Mouse (Mus musculus): ENCODE measurements around the gene Atp2a3.

DNA sequence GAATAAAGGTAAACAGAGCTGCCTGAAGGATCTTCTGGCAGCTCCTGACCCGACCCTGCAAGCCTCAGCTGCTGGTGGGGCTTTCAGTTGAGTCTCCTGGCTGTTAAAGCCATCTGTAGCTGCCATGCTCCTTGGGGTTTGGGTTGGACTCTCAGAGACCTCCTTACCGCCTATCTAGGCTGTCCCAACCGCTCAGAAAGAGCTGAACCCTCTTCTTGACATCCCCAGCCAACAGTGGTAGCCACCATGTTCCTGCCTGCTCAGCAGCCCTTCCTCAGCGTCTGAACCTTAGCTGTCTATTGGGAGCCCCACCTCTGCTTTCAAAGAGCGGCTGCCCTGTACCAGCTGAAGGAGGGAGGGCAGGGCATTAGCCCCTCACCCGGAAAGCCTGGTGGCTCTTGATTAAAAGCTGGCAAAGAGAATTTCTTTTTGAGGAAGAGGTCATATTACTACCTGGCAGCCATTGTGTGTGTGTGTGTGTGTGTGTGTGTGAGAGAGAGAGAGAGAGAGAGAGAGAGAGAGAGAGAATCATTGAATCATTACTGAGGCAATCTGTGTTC is 14.3 kb upstream of the Atp2a3 start:
- TF ChIP-seq GATA1 (IDR thresholded peaks at IDR 0.05; ENCODE audit: low read length) = no peak
- no peak for TF ChIP-seq TAL1 (IDR thresholded peaks at IDR 0.05; ENCODE audit: low read length)

Measured in erythroblast, embryonic 14.5 days (primary cell).